Mouse (Mus musculus) embryo, embryonic 10.5 days (tissue): ENCODE data around the gene Xpr1.

Experiments used
- DNase-seq: peaks from one replicate; pipeline ENCODE4 v3.0.0-alpha.2; 2015; ENCODE audit warnings: low spot score

Xpr1 gene

GRCm38 (mm10) chr1:155400056-155400455 lies 17.2 kb downstream of the Xpr1 start:
- DNase-seq: no peak

- no peak for DNase-seq
Measured at GRCm38 (mm10) chr1:155394829-155395228, 22.4 kb downstream of the Xpr1 start.

- no peak for DNase-seq
Measured at GRCm38 (mm10) chr1:155394021-155394420, 23.2 kb downstream of the Xpr1 start.

GRCm38 (mm10) chr1:155392825-155393224 lies 24.4 kb downstream of the Xpr1 start:
- DNase-seq: no peak

- DNase-seq: no peak
Measured at GRCm38 (mm10) chr1:155391537-155391936, 25.7 kb downstream of the Xpr1 start.

- no peak for DNase-seq
Measured at GRCm38 (mm10) chr1:155388418-155388817, 28.8 kb downstream of the Xpr1 start.

- no peak for DNase-seq
Measured at GRCm38 (mm10) chr1:155386551-155386950, 30.7 kb downstream of the Xpr1 start.

- DNase-seq: no peak
Measured at GRCm38 (mm10) chr1:155383319-155384302, 33.6 kb downstream of the Xpr1 start.

- no peak for DNase-seq
Measured at GRCm38 (mm10) chr1:155381931-155382330, 35.3 kb downstream of the Xpr1 start.

- no peak for DNase-seq
Measured at GRCm38 (mm10) chr1:155379289-155379688, 37.9 kb downstream of the Xpr1 start.

- DNase-seq: no peak
Measured at GRCm38 (mm10) chr1:155372821-155373220, 44.4 kb downstream of the Xpr1 start.

GRCm38 (mm10) chr1:155370075-155370658 lies 47.0 kb downstream of the Xpr1 start:
- DNase-seq: no peak

- no peak for DNase-seq
Measured at GRCm38 (mm10) chr1:155366366-155366765, 50.8 kb downstream of the Xpr1 start.

- no peak for DNase-seq
Measured at GRCm38 (mm10) chr1:155361502-155362126, 55.6 kb downstream of the Xpr1 start.

GRCm38 (mm10) chr1:155353096-155353495 lies 64.1 kb downstream of the Xpr1 start:
- no peak for DNase-seq

- no peak for DNase-seq
Measured at GRCm38 (mm10) chr1:155351527-155351926, 65.7 kb downstream of the Xpr1 start.

GRCm38 (mm10) chr1:155348491-155348890 lies 68.7 kb downstream of the Xpr1 start:
- no peak for DNase-seq

- DNase-seq: no peak
Measured at GRCm38 (mm10) chr1:155347339-155347738, 69.9 kb downstream of the Xpr1 start.

- no peak for DNase-seq
Measured at GRCm38 (mm10) chr1:155344019-155344418, 73.2 kb downstream of the Xpr1 start.

- no peak for DNase-seq
Measured at GRCm38 (mm10) chr1:155339622-155340021, 77.6 kb downstream of the Xpr1 start.

- no peak for DNase-seq
Measured at GRCm38 (mm10) chr1:155337315-155337714, 79.9 kb downstream of the Xpr1 start.

GRCm38 (mm10) chr1:155335963-155336362 lies 81.3 kb downstream of the Xpr1 start:
- DNase-seq: no peak

GRCm38 (mm10) chr1:155322183-155322582 lies 95.0 kb downstream of the Xpr1 start:
- no peak for DNase-seq
